Mouse (Mus musculus) ES-E14 (cell line): ENCODE data around the gene Castor1. TPM values are rescaled to one million over a fixed set of nuclear protein-coding genes. Genes with fewer than 3 reads are reported as not detected.
A peak's percentile ranks its signal among the peaks of the same experiment; 100 is the strongest.

ENCODE experiments used
- DNase-seq: peaks from one replicate; pipeline ENCODE4 v3.0.0-alpha.2; 2013; ENCODE audit warnings: low read depth, low spot score
- H3K27ac ChIP-seq: 2 replicates; pipeline ENCODE4 v1.5.1; 2012; ENCODE audit warnings: low read depth, mild to moderate bottlenecking, low read length, moderate library complexity, mixed read lengths; ENCODE audit not compliant: poor library complexity, insufficient read depth, severe bottlenecking
- H3K36me3 ChIP-seq: 2 replicates; pipeline ENCODE4 v1.6.1; 2012; ENCODE audit warnings: mild to moderate bottlenecking, low read length, moderate library complexity, mixed read lengths; ENCODE audit not compliant: control insufficient read depth, poor library complexity, insufficient read depth, severe bottlenecking
- H3K4me1 ChIP-seq, 2 experiments: fragments of 150-350 bp in 1 of 2; sonication (generic) in 1 of 2; 2 replicates each; pipeline ENCODE4 v1.6.1; 2012; ENCODE audit warnings: low read length in 2 of 2, mild to moderate bottlenecking in 1 of 2, mixed read lengths in 1 of 2; ENCODE audit not compliant: control insufficient read depth in 2 of 2, insufficient read depth in 2 of 2, poor library complexity in 1 of 2
- H3K4me3 ChIP-seq, 2 experiments: fragments of 150-350 bp in 1 of 2; sonication (generic) in 1 of 2; 2 replicates each; pipeline ENCODE4 v1.5.1; 2012; ENCODE audit warnings: low read length in 2 of 2, low read depth in 1 of 2, mild to moderate bottlenecking in 1 of 2, mixed read lengths in 1 of 2; ENCODE audit not compliant: insufficient read depth in 1 of 2, poor library complexity in 1 of 2, severe bottlenecking in 1 of 2
- H3K9ac ChIP-seq: 2 replicates; pipeline ENCODE4 v1.6.1; 2012; ENCODE audit warnings: low read depth, mild to moderate bottlenecking, low read length, mixed read lengths; ENCODE audit not compliant: poor library complexity, insufficient read depth, severe bottlenecking
- H3K9me3 ChIP-seq: fragments of 150-350 bp; sonication (generic); 2 replicates; pipeline ENCODE4 v1.6.1; 2012; ENCODE audit warnings: low read depth, mild to moderate bottlenecking, low read length; ENCODE audit not compliant: control insufficient read depth, insufficient read depth
- CHD2 ChIP-seq: IDR thresholded peaks from 2 replicates; pipeline ENCODE4 v1.6.1; 2014; ENCODE audit warnings: mild to moderate bottlenecking, low read depth, low read length, inconsistent platforms
- HCFC1 ChIP-seq: IDR thresholded peaks from 2 replicates; pipeline ENCODE4 v1.6.1; 2012; ENCODE audit warnings: low read length, inconsistent platforms, borderline replicate concordance; ENCODE audit not compliant: insufficient read depth
- MAFK ChIP-seq: IDR thresholded peaks from 2 replicates; pipeline ENCODE4 v1.6.1; 2014; ENCODE audit warnings: mild to moderate bottlenecking, low read depth, low read length, inconsistent platforms; ENCODE audit not compliant: insufficient read depth
- ZC3H11A ChIP-seq: IDR thresholded peaks from 2 replicates; pipeline ENCODE4 v1.6.1; 2012; ENCODE audit warnings: low read depth, mild to moderate bottlenecking, inconsistent platforms, low read length, borderline replicate concordance
- ZNF384 ChIP-seq: IDR thresholded peaks from 2 replicates; pipeline ENCODE4 v1.6.1; 2012; ENCODE audit warnings: low read depth, low read length, inconsistent platforms
- in situ Hi-C, 2 experiments: fragments of 600-800 bp; cut with MboI; formaldehyde crosslinking; loops; one replicate each; pipeline ENCODE4 v1.15.1; 2025; ENCODE audit warnings: low sequenced_read_pairs in 2 of 2, inconsistent platforms in 1 of 2; ENCODE audit not compliant: unreplicated experiment in 2 of 2
- total RNA-seq: library from RNA; depleted of rRNA; stranded (reverse); fragments of 300-350 nt; gene quantifications from 2 replicates; pipeline ENCODE4 v1.2.3, GENCODE M21; 2012

The Castor1 gene
- total RNA-seq, 1 experiment: 45.5 TPM

DNA sequence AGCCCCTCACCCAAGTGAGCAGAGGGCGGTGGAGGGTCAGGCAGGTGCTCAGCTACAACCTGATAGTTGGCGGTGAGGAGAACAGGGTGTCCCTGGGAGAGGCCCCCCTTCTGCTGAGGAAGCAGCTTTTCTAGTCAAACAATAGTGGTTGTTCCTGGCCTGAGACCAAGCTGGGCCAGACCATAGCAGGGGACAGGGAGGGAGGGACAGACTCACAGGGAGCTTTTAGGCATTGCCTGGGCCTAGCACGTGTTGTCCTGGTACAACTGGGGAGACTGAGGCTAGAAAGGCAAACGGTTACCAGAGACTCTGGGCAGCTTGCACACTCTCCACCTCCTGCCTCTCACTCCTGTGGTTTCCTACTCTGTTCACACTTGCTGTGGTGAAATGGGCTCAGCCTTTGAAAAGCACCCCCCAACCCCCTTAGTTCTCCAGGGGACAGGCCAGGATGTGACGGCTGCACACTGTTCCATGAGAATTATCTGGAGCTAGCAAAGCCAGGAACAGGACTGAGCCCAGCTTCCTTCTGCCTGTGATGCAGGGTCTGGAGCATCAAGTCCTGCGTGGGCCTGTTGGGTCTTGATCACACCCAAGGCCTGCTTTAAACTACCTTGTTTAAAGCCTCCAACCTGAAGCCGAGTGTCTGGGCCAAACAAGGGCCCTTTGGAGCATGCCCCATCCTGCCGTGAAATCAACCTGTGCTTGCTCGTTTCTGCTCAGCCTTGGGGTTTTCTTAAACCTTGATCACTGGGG is 1.6 kb upstream of the Castor1 start:
- Histone ChIP-seq H3K9ac (peak overlapping the region; percentile 42; the same call in 1 of the 2 replicates), H3K9me3 (no peaks in the 10 kb centered on the region), H3K27ac (no peak overlapping the region; the same call in 1 of the 2 replicates), H3K4me3 (no peak overlapping the region), H3K36me3 (peaks cover 25% of the 10 kb centered on the region; the same call in 1 of the 2 replicates), H3K4me1 (peaks cover 2 to 36% of the 10 kb centered on the region in 2 experiments; a peak in 1 of 4 replicates)
- DNase-seq: no peak
- in situ Hi-C loops: no loop called here
- no peak for TF ChIP-seq ZC3H11A
- no peak for TF ChIP-seq HCFC1
- no peak for TF ChIP-seq CHD2
- TF ChIP-seq ZNF384: no peak
- no peak for TF ChIP-seq MAFK

- no peak for TF ChIP-seq HCFC1
- TF ChIP-seq CHD2: no peak
- TF ChIP-seq ZC3H11A: no peak
- no peak for TF ChIP-seq ZNF384
- TF ChIP-seq MAFK: no peak
- no peak for DNase-seq
- in situ Hi-C loops: no loop called here
- peaks cover 17% of the 10 kb centered on the region; the same call in 1 of the 2 replicates for H3K36me3 ChIP-seq
- peak overlapping the region; percentile 76 for H3K9ac ChIP-seq
- H3K9me3 ChIP-seq: no peaks in the 10 kb centered on the region
- no peak overlapping the region for H3K27ac ChIP-seq
- peak overlapping the region; percentile 71 to 95 for H3K4me3 ChIP-seq
- H3K4me1 ChIP-seq: peaks cover 2 to 31% of the 10 kb centered on the region in 2 experiments; a peak in 1 of 4 replicates
Measured at GRCm38 (mm10) chr11:4218637-4219036, 612 bp downstream of the Castor1 start.

GRCm38 (mm10) chr11:4219317-4219751 is 1.3 kb downstream of the Castor1 start:
- in situ Hi-C loops: no loop called here
- H3K36me3 ChIP-seq: peaks cover 16% of the 10 kb centered on the region; the same call in 1 of the 2 replicates
- H3K9ac ChIP-seq: peak overlapping the region; percentile 76; the same call in 1 of the 2 replicates
- DNase-seq: no peak
- H3K9me3 ChIP-seq: no peaks in the 10 kb centered on the region
- H3K4me1 ChIP-seq: peaks cover 1 to 35% of the 10 kb centered on the region in 2 experiments; a peak in 2 of 4 replicates
- H3K4me3 ChIP-seq: peak overlapping the region; percentile 71 to 95; a peak in 1 of 4 replicates
- TF ChIP-seq CHD2: no peak
- TF ChIP-seq ZC3H11A: peak; percentile 10; the same call in 1 of the 2 replicates
- no peak overlapping the region for H3K27ac ChIP-seq

GRCm38 (mm10) chr11:4219908-4220307 is 1.9 kb downstream of the Castor1 start:
- peaks cover 13% of the 10 kb centered on the region; the same call in 1 of the 2 replicates for H3K36me3 ChIP-seq
- no peaks in the 10 kb centered on the region for H3K9me3 ChIP-seq
- TF ChIP-seq ZNF384 (no peak), CHD2 (no peak), ZC3H11A (no peak), MAFK (no peak), HCFC1 (no peak)
- peaks cover 0 to 34% of the 10 kb centered on the region in 2 experiments; a peak in 2 of 4 replicates for H3K4me1 ChIP-seq
- DNase-seq: no peak
- no peak overlapping the region for H3K27ac ChIP-seq
- no peak overlapping the region for H3K9ac ChIP-seq
- H3K4me3 ChIP-seq: no peak overlapping the region
- in situ Hi-C loops: loop anchor here in 1 of 2 experiments (5.0 kb wide), 1 partner anchor 37 kb away; the partner anchor contains the start of gene Lif
